Mouse (Mus musculus): ENCODE data around the gene S100a16.

Gene S100a16

DNA sequence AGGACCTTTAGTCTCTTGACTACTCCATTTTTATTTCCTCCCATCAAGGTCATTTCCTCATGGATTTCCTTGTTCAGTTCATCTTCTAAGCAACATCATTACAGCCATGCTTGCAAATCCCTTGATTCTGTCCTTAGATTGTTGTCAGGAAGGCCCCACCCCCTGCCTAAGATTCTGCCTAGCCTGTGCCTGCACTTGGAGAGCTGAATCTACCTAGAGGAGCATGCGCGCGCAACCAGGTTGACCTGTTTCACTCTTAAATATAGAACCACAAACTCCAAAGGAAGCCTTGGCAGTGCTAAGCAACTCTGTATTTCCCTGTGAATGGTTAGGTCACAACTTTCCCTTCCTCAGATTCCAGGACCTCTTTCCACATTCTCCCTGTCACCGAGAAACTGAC, 19.3 kb upstream of the S100a16 start:
- DNase-seq (ENCODE audit: low read depth, low spot score): no peak

DNA sequence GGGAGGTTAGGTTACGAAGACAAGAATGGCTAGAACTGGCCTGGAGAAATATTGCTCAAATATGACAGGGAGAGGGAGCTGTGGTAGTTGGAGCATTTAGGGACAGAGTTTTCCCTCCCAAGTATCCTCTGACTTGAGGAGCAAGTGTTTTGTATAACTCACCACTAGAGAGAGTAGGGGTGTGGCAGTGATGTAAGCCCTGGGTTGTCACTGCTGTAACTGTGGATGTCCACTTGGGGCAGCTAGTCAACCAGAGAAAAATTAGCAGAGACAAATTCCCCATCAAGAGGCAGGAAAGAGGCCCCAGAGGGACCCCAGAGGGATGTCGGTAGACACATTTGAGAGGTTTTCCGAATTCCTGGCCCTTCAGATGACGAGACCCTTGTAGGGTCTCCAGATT, 11.6 kb upstream of the S100a16 start:
- peak; percentile 93 for DNase-seq (ENCODE audit: low read depth, low spot score)

DNA sequence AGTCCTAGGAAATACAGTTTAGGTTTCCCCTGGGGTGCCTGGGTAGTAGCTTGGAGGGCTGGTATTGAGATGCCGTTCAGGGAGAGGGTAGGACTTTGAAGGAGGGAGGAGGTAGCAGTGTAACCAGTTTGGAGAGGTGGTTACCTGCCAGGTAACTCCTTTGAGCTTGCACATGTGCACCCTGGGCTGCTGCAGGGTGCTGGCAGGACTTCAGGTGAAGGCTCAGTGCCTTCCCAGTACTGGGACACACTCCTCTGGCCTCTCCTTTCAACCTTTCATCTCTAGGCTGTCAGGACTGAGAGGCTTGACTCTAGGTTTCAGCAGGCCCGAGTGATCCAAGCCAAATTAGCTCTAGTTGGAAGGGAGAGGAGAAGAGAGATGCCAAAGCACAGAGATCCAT, 11.0 kb upstream of the S100a16 start:
- DNase-seq (ENCODE audit: low read depth, low spot score): no peak

DNA sequence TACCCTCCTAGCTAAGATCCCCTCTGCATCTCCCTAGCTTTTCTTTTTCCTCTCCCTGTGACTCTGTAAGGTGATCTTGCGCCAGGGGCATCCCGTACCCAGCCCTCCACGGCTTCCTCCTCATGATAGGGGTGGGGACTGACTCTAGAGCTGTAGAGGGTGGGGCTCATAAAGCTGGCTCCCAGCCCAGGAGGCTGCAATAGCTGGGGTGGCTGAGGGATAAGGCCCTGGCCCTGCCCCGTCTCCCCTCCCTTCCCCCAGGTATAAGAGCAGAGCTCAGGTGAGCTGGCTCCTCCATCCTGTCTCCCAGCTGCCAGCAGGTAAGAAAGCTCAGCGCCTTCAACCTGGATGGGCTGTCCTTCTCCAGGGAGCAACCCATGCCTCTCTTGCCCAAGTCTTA, 10.5 kb upstream of the S100a16 start, which contains the start of gene S100a14:
TSS of gene S100a14 (plus strand) at position 277 of the 400 bp plus-strand sequence.
- DNase-seq (ENCODE audit: low read depth, low spot score): no peak

- no peak for DNase-seq (ENCODE audit: low read depth, low spot score)
Observed at GRCm38 (mm10) chr3:90527291-90527873, 9.7 kb upstream of the S100a16 start.

DNA sequence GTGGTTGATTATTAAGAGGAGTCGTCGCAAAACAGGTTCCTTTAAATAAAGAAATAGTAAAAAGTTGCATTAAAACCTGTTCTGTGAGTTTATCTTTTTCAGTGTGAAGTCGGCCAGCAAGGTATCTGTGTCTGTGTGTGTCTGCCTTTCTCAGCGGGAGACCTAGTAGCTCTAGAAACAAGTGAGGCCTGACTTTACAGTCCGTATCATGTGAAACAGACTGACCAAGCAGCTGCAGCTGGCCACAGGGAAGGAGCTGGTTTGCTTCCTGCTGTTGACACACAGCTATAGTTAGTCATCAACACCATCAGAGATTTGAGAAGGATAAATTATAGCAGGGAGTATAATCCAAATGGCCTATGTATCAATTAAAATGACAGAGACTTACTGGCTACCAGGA, 5.3 kb upstream of the S100a16 start:
- DNase-seq (ENCODE audit: low read depth, low spot score): no peak

GRCm38 (mm10) chr3:90535446-90535845, 1.6 kb upstream of the S100a16 start:
- DNase-seq (ENCODE audit: low read depth, low spot score): no peak

DNA sequence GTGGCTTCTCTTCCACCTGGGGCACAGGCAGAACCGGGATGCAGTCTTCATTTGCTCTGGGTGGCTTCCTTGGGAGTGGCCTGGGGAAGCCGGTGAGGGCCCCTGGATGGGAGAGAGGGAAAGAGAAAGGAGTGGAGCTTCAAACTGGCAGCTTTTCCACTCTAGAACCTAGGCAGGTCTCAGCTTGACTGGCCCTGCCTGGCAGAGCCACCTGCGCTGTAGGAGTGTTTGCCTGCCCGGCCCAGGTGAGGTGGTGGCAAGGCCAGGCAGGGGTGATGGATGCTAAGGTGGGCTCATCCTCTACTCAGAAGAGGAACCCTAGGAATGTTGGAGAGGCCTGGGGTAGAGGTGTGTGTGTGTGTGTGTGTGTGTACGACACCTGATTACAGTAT, 847 bp downstream of the S100a16 start:
- no peak for DNase-seq (ENCODE audit: low read depth, low spot score)

DNA sequence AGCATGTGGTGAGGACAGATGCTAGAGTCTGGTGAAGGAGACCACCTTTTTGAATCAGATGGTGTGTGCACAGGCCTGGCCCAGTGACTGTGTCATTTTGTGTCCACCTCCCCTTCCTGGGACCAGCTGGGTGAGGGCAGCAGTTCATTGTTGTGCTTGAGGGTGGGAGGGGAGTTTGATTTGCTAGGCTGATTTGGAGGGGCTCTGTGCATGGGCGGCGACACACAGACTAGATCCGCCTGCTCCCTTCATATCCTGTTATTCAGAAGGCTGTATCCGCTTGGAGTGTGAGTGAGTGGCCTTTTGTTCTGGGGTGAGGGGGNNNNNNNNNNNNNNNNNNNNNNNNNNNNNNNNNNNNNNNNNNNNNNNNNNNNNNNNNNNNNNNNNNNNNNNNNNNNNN, 3.9 kb downstream of the S100a16 start:
- DNase-seq (ENCODE audit: low read depth, low spot score): no peak

DNA sequence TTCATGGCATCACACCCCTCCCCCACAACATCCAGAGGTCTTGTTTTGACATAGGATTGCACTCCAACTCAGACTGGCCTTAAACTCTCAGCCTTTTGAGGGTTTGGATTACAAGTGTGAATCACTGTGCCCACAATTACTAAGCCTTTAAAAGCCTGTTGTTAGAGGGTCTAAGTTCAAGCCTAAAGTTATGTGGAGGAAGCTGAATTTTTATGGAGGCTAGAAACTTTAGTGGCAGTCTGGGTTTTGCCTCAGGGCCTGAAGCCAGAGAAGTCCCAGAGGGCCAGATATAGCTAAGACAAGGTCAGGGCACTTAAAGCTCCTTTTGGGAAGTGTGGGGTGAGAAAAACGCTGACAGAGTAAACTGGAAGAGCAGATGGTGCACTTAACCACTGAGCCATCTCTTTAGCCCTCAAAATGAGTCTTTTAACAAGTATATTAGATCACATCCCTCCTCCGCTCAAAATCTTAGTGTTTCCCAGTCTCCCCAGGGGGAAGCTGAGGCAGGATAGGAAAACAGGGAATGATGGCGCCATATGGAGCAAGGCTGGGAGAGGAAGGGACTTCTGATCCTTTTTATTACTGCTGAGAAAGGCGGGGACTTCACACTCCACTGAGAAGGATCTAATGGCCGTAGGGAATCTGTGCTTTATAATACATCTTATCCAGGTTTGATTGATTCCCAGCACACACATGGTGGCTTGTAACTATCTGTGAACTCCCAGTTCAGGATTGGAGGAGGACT, 12.8 kb downstream of the S100a16 start:
- no peak for DNase-seq (ENCODE audit: low read depth, low spot score)

DNA sequence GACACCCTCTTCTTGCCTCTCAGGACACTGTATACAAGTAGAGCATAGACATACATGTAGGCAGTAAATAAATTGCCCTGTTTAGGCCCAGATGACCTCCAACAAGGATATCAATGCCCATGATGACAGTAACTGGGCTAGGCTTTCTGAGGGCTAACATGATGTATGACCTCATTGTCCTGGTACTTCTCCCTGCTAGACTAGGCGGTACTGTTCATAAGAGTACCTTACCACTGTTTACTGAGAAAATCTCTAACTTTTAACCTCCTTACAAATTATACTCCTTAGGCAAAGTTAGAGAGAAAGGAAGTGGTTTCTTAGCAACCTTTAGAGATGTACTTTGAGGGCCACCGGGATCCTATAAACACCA, 13.4 kb downstream of the S100a16 start:
- DNase-seq (ENCODE audit: low read depth, low spot score): no peak

- DNase-seq (ENCODE audit: low read depth, low spot score): no peak
Observed at GRCm38 (mm10) chr3:90552231-90552630, 15.2 kb downstream of the S100a16 start.

DNA sequence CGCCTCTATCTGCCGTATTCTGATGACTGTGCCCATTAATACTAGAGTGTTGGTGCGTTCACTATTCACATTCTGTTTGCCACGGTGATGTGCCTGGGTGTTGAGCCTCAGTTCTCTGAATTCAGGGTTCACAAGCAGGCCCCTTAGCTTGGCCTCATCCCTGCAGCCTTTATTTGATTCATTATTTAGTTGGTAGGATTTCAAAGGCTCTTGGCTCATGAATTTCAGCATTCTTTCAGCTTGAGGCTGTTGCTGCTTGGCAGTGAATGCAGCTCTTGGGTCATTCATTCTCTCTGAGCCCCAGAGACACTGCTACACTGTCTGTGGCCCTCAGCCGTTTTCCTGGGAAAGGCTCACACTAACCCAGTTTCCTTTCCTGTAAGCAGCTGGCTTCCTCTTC, 18.9 kb downstream of the S100a16 start:
- no peak for DNase-seq (ENCODE audit: low read depth, low spot score)

DNA sequence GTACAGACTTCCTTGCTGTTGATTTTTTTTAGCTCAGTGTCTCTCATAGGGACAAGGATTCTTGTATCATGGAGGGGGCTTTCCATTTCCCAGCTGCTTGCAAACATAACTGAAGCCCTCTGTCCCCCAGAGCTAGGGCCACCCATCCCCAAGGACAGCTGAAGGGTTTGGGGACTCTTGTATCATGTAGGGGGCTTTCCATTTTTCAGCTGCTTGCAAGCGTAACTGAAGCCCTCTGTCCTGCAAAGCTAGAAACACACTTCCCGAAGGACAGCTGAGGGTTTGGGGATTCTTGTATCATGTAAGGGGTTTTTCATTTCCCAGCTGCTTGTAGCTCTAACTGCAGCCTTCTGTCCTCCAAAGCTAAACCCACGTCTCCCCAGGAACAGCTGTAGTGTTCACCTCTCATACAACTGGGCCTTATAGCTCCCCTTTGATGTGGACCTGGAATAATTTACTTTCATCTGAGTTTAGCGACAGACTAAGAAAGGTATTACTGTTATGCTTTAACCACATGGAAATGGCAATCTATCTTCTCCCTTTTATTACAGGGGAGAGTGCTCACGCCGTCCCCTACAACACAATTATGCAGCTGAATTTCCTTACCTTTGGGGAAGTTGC, 23.1 kb downstream of the S100a16 start, which contains the start of gene S100a3:
TSS of gene S100a3 (plus strand) at position 571 of the 621 bp plus-strand sequence.
- DNase-seq (ENCODE audit: low read depth, low spot score): no peak

DNA sequence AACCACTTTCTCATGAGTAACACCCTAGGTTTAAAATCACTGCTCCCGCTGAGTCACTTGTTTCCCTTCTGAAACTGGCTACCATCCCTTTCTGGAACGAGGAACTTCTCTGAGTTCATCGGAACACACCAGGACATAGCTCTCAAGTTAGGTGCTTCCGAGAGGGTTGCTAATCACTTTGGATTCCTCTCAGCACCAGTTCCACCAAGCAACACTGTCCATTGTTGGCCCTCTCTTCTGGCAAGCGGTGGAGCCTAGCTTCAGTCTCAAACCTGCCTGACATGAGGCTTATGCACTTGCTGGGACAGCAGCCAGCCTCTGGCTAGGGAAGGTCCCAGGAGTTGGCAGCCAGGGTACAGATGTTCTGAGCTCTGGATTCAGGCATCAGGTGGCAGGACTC, 37.6 kb downstream of the S100a16 start:
- no peak for DNase-seq (ENCODE audit: low read depth, low spot score)

GRCm38 (mm10) chr3:90575320-90575719, 38.3 kb downstream of the S100a16 start:
- no peak for DNase-seq (ENCODE audit: low read depth, low spot score)

DNA sequence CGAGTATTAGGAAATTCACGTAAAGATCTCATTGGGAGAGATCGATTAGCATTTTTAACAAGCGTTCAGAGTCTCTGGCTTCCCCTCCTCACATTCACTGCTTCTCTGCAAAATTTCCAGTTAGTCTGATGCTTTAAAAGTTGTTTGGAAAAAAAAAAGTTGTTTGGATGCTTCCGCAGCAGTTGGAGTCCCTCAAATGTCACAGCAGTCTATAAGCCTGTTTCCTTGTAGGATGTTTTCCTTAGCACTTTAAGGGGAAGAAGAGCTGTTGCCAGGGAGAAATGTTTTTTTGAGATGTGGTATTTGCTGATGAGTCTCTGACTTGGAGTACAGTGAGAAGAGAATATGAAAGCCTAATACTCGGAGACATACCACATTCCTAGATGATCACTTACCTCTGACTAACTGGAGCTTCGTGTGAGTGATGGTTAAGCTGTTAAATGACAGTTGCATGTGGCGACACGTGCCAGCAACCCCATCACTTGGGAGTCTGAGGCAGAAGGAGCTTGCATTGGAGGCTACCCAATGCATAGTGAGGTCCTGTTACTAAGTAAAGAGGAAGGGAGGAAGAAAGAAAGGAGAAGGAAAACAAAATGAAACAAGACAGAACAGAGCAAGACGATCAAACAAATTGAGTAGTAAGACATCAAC, 39.4 kb downstream of the S100a16 start:
- no peak for DNase-seq (ENCODE audit: low read depth, low spot score)

- DNase-seq (ENCODE audit: low read depth, low spot score): no peak
Observed at GRCm38 (mm10) chr3:90579433-90579832, 42.4 kb downstream of the S100a16 start.

GRCm38 (mm10) chr3:90581141-90581540, 44.1 kb downstream of the S100a16 start:
- no peak for DNase-seq (ENCODE audit: low read depth, low spot score)

GRCm38 (mm10) chr3:90582156-90582555, 45.1 kb downstream of the S100a16 start:
- DNase-seq (ENCODE audit: low read depth, low spot score): peak; percentile 28

GRCm38 (mm10) chr3:90582556-90582955, 45.5 kb downstream of the S100a16 start:
- DNase-seq (ENCODE audit: low read depth, low spot score): no peak

- DNase-seq (ENCODE audit: low read depth, low spot score): no peak
Observed at GRCm38 (mm10) chr3:90583893-90584292, 46.8 kb downstream of the S100a16 start.
